Mouse (Mus musculus) liver, embryonic 13.5 days (tissue): ENCODE measurements at regions not wholly inside any gene's neighbourhood (a gene's known extent, or its start where the extent isn't known, plus 50 kb on each side); places are given as distances from the start of the nearest gene placed in this dataset.

Source experiments
- ATAC-seq: fragments of 200-750 bp; cut with Nextera tagmentation; 2 replicates; pipeline ENCODE4 v1.8.0; 2017; ENCODE audit warnings: low read depth, mild to moderate bottlenecking, moderate number of reproducible peaks, moderate library complexity
- DNase-seq: peaks from one replicate; pipeline ENCODE4 v3.0.0; 2022
- H3K27ac ChIP-seq: fragments of 300-500 bp; sonication (generic); 2 replicates; pipeline ENCODE4 v1.5.1; 2015; ENCODE audit warnings: moderate library complexity, mild to moderate bottlenecking, inconsistent platforms
- H3K27me3 ChIP-seq: fragments of 300-500 bp; sonication (generic); 2 replicates; pipeline ENCODE4 v1.6.1; 2015; ENCODE audit warnings: mild to moderate bottlenecking, inconsistent platforms
- H3K36me3 ChIP-seq: fragments of 300-500 bp; sonication (generic); 2 replicates; pipeline ENCODE4 v1.6.1; 2015; ENCODE audit warnings: mild to moderate bottlenecking, inconsistent platforms
- H3K4me1 ChIP-seq: fragments of 300-500 bp; sonication (generic); replicated peaks from 2 replicates; pipeline ENCODE4 v1.6.1; 2015; ENCODE audit warnings: inconsistent platforms
- H3K4me2 ChIP-seq: fragments of 300-500 bp; sonication (generic); 2 replicates; pipeline ENCODE4 v1.6.1; 2015; ENCODE audit warnings: inconsistent platforms, mild to moderate bottlenecking, moderate library complexity
- H3K4me3 ChIP-seq: fragments of 300-500 bp; sonication (generic); replicated peaks from 2 replicates; pipeline ENCODE4 v1.5.1; 2015; ENCODE audit warnings: mild to moderate bottlenecking, inconsistent platforms
- H3K9ac ChIP-seq: fragments of 300-500 bp; sonication (generic); 2 replicates; pipeline ENCODE4 v1.6.1; 2015; ENCODE audit warnings: mild to moderate bottlenecking, inconsistent platforms
- H3K9me3 ChIP-seq: fragments of 300-500 bp; sonication (generic); replicated peaks from 2 replicates; pipeline ENCODE4 v1.6.1; 2016; ENCODE audit warnings: inconsistent platforms
- WGBS: fragments of 180-500 bp; shearing (Covaris S2); methylation state at CpG from one replicate; pipeline ENCODE4 v1.1.7; 2015; ENCODE audit not compliant: insufficient replicate concordance; 5-methylcytosine and 5-hydroxymethylcytosine counted together

DNA sequence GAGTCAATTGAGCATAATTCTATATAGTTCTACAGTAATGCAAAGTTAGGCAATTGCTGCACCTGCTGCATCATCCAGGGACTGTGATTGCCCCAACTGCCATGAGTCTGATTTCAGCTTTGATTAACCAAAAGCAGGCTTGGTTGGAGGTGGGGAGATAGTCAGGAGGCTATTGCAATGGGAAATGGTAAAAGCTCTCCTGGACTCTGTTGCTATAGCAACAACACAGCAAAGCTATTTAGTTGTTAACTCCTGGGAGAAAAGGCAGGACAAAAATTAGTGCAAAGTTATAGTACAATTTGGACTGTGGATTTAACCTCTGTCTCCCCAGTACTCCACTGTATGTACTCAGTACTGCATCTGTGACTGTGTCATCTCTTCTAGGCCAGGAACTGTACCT is 51.7 kb upstream of the Rasgrf1 start:
- DNase-seq, result no peak
- no peak overlapping the region for H3K27ac ChIP-seq
- no peaks in the 10 kb centered on the region for H3K4me1 ChIP-seq
- no peak overlapping the region for H3K4me3 ChIP-seq
- H3K9ac ChIP-seq, result no peak overlapping the region
- no peaks in the 10 kb centered on the region for H3K9me3 ChIP-seq
- H3K4me2 ChIP-seq, result no peak overlapping the region
- ATAC-seq, result no peak
- no peaks in the 10 kb centered on the region for H3K36me3 ChIP-seq
- H3K27me3 ChIP-seq, result no peaks in the 10 kb centered on the region

DNA sequence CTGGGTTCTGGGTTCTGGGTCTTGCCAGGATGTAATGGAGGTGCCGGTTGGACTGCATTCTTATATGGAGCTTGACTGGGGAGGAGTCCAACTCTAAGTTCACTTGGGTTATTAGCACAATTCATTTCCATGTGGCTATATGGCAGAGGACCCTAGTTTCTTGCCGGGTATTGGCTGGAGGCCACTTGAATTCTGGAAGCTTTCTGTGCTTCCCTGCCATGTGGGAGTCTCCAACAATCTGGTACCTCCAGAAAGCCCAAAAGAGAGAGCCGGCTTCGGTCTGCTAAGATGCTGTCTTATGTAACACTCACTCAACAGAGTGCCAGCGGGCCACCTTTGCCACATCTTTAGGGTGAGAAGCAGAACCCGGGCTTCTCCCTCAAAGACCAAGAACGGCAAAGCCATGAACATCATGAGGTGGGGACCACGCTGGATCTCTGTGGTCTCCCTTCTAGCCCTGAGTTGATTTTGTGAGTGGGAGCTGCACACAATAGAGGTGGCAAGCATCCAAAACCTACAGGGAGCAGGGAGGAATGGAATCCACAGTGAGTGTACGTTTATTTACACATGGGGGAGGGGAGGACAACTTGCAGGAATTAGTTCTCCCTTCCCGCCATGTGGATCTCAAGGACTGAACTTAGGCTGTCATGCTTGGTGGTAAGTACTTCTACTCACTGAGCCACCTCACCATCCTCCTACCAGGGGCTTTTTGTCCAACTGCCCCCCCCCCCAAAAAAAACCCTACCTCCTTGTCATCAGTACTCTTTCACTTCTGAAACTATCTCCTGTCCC is 59.0 kb upstream of the Rasgrf1 start:
- Histone ChIP-seq H3K4me1 (no peaks in the 10 kb centered on the region), H3K4me2 (no peak overlapping the region), H3K9me3 (no peaks in the 10 kb centered on the region), H3K27me3 (no peaks in the 10 kb centered on the region), H3K9ac (no peak overlapping the region), H3K4me3 (no peak overlapping the region), H3K27ac (no peak overlapping the region), H3K36me3 (no peaks in the 10 kb centered on the region)
- WGBS, result 62% methylated on average over 10 of the region's 10 CpGs
- ATAC-seq, result no peak
- no peak for DNase-seq

DNA sequence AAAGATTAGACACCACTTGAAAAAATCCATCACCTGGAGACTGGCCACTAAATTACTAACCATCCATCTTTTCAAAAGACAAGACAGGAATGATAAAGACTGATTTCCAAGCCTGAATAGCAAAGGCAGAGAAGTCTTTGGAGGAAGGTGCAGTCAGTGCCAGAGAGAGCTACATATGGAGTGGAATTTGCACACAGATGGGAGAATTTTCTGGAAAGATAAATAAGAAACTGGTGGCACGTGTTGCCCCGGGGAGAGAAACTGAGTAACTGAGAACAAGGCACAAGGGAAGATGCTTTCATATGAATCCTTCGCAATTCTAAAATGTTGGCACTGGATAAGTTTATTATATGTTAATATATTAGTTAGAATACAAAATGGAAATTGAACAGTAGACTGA is 59.8 kb upstream of the Rasgrf1 start:
- Histone ChIP-seq H3K36me3 (no peaks in the 10 kb centered on the region), H3K4me3 (no peak overlapping the region), H3K9ac (no peak overlapping the region), H3K4me2 (no peak overlapping the region), H3K4me1 (no peaks in the 10 kb centered on the region), H3K27me3 (no peaks in the 10 kb centered on the region), H3K9me3 (no peaks in the 10 kb centered on the region), H3K27ac (no peak overlapping the region)
- DNase-seq (no peak), ATAC-seq (no peak)
- WGBS, result 70% methylated on average over 3 of the region's 3 CpGs

DNA sequence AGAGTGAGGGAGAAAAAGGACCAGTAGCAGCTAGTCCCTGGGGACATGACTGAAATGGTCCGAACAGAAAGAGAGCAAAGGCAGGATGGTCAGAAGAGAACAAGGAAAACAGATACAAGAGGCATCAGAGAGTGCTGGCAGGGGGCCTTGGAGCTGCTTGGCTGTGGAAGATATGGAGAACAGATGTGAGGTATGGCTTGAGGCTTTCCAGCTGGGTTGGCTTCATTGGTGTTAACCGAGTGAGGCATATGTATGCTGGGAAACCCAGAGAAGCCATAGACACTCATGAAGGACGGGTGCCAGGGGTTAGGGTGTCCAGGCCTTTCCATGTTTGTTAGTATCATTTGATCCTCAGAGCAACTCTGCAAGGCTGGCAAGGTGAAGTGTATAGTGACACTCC is 61.1 kb upstream of the Rasgrf1 start:
- Histone ChIP-seq H3K4me1 (no peaks in the 10 kb centered on the region), H3K4me2 (no peak overlapping the region), H3K9me3 (no peaks in the 10 kb centered on the region), H3K4me3 (no peak overlapping the region), H3K9ac (no peak overlapping the region), H3K36me3 (no peaks in the 10 kb centered on the region), H3K27ac (no peak overlapping the region), H3K27me3 (no peaks in the 10 kb centered on the region)
- 44% methylated on average over 3 of the region's 3 CpGs for WGBS
- DNase-seq (no peak), ATAC-seq (no peak)

DNA sequence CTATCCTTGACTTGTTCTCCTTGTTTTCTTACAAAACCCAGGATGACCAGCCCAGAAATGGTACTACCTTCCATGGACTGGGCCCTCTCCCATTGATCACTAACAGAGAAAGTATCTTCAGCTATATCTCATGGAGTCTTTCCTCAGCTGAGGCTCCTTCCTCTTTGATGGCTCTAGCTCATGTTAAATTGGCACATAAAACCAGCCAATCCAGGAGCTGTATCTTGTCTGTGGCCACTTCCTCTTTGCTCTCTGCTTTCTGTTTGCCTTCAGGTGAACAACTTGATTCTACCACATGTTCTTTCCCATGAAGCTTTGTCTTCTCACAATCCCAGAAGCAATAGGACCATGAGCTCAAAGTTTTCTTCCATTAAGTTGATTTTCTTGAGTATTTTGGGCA is 62.7 kb upstream of the Rasgrf1 start:
- H3K4me3 ChIP-seq, result no peak overlapping the region
- DNase-seq, result no peak
- ATAC-seq, result no peak
- no peak overlapping the region for H3K4me2 ChIP-seq
- H3K36me3 ChIP-seq, result no peaks in the 10 kb centered on the region
- no peaks in the 10 kb centered on the region for H3K4me1 ChIP-seq
- H3K27ac ChIP-seq, result no peak overlapping the region
- no peaks in the 10 kb centered on the region for H3K9me3 ChIP-seq
- no peak overlapping the region for H3K9ac ChIP-seq
- H3K27me3 ChIP-seq, result no peaks in the 10 kb centered on the region

DNA sequence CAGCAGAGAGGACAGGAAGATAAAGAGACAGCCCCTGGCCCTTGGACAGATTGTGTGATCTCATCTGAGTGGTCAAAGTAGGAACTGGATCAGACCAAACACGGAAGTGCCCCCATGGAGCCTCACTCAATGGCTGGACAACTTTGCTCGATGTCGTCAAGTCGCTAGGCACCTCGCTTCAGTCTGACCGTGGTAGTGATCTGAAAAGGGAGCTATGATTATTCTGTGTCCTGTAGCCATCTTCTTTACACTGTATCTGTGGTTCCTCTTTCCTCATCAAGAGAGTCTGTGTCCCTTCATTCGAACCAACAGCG is 67.0 kb upstream of the Rasgrf1 start:
- WGBS, result 76% methylated on average over 8 of the region's 8 CpGs
- Histone ChIP-seq H3K27me3 (no peaks in the 10 kb centered on the region), H3K9me3 (no peaks in the 10 kb centered on the region), H3K4me3 (no peak overlapping the region), H3K9ac (no peak overlapping the region), H3K27ac (no peak overlapping the region), H3K4me2 (no peak overlapping the region), H3K36me3 (no peaks in the 10 kb centered on the region), H3K4me1 (no peaks in the 10 kb centered on the region)
- ATAC-seq, result no peak
- DNase-seq, result no peak

DNA sequence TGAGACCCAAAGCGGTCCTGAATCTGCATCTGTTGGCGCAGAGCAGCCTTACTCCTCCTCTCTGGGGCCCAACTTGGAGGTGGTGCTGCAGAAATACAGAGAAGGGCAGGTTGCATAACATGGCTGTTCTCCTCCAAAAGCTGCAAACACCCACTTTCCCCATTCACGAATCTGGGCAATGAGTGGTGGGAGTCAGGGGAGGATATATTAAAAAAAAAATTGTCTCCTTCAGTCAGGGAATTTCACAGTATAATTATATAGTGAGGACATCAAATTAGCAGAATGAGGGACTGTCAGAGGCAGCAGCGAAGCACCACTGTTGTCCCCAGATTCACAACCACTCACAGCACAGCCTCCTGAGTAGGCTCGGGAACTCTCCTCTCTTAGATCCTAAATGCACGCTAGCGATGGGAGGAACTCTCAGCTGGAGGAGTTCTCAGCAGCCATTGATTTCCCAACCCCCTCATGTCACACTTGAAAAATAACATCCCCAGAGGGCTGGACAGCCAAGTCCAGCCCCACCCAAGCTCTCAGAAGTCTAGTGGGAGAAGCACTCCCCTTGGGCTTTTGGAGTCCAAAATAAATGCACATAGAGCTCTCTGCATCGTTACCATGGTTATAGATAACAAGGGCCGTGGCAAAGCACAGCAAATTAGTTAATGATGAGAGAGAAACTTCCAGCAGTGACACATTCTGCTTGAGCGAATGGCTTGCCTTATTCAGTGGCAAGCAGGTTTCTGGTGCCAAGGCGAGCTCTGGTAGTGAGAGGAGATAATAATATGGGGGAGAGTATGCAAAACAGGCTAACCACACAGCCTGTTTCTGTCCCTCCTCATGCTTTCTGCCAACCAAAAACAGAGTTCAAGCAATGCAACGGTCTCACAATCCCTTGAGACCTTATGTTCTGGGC is 67.6 kb upstream of the Rasgrf1 start:
- H3K9ac ChIP-seq, result no peak overlapping the region
- no peak overlapping the region for H3K4me2 ChIP-seq
- H3K9me3 ChIP-seq, result no peaks in the 10 kb centered on the region
- H3K4me1 ChIP-seq, result no peaks in the 10 kb centered on the region
- no peaks in the 10 kb centered on the region for H3K36me3 ChIP-seq
- H3K27me3 ChIP-seq, result no peaks in the 10 kb centered on the region
- ATAC-seq (no peak), DNase-seq (no peak)
- 49% methylated on average over 12 of the region's 12 CpGs for WGBS
- H3K4me3 ChIP-seq, result no peak overlapping the region
- no peak overlapping the region for H3K27ac ChIP-seq

DNA sequence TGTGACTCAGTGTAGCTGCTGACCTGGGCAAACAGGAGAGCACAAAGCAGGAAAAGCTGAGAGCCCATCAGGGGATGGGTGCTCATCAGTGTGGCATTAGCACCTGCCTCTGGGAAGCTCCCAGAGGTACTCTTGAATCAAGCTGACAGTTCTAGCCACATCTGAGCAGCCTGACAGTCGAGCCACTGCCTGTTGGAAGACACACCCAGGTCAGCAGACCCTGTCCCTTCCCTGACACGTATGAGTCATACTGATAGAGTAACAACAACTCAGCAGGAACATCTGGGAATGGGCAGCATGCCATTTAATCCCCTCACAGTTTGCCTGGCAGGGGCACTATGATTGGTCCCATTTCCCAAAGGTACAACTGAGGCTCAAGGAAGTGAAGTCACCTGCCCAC is 68.3 kb upstream of the Rasgrf1 start:
- no peak for DNase-seq
- ATAC-seq, result no peak
- no peaks in the 10 kb centered on the region for H3K36me3 ChIP-seq
- no peak overlapping the region for H3K9ac ChIP-seq
- no peak overlapping the region for H3K27ac ChIP-seq
- no peaks in the 10 kb centered on the region for H3K4me1 ChIP-seq
- 14% methylated on average over 2 of the region's 2 CpGs for WGBS
- no peaks in the 10 kb centered on the region for H3K9me3 ChIP-seq
- H3K4me2 ChIP-seq, result no peak overlapping the region
- H3K27me3 ChIP-seq, result no peaks in the 10 kb centered on the region
- no peak overlapping the region for H3K4me3 ChIP-seq

DNA sequence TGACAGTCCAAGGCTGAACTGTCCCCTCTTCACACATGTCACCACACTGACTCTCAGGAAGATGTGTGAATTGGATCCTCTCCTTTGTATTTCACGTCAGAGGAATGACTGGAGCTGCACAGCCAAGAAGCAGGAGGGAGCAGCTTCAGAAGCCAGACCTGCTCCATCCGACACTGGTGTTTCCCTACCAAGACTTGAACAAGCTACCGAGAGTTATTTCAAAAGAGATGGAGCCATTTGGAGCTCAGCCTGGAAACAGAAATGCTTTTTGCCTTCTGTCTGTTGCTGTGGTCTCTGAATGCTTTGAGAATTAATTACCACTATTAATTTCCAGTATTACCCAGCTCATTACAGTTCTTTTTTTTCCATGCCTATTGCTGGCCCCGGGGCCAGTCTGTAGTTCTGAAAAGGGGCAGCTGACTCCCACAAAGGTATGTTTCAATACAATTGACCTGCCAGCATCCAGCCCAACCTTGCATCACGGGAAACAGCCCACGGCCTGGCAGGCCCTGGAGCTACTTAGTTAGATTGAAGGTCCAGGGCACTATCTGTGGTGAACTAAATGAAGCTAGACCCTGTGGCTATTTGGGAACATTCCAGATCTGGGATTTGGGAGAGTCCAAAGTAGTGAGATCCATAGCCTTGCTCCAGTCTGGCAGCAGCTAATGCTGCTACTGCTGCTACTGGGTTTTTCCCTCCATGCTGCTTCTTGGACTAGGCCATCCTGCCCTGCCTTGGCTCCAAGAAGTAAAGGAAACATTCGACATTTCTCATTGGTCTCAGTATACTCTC is 73.1 kb upstream of the Rasgrf1 start:
- Histone ChIP-seq H3K36me3 (no peaks in the 10 kb centered on the region), H3K4me1 (no peaks in the 10 kb centered on the region), H3K4me3 (no peak overlapping the region), H3K9ac (no peak overlapping the region), H3K27me3 (no peaks in the 10 kb centered on the region), H3K4me2 (no peak overlapping the region), H3K27ac (no peak overlapping the region), H3K9me3 (no peaks in the 10 kb centered on the region)
- DNase-seq, result no peak
- 61% methylated on average over 7 of the region's 7 CpGs for WGBS
- ATAC-seq, result no peak

DNA sequence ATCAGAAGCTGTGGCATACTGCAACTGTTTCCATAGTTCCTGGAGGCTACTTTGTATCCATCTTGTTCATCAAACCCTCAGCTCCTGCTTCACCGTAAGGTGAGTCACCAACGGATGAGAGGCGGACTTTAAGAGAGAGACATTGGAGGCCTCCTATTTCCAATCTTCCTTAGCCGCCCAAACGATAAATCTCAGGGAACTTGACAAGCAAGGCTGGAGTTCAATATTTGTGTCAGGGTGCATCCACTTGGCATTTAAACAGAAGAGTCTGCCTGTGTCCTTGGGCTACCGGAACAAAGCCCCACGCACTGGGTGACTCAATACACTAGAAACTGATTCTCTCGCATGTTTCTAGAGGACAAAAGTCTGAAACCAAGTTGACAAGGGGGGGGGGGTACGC is 76.1 kb upstream of the Rasgrf1 start:
- Histone ChIP-seq H3K9me3 (no peaks in the 10 kb centered on the region), H3K4me1 (no peaks in the 10 kb centered on the region), H3K9ac (no peak overlapping the region), H3K4me2 (no peak overlapping the region), H3K27ac (no peak overlapping the region), H3K27me3 (no peaks in the 10 kb centered on the region), H3K4me3 (no peak overlapping the region), H3K36me3 (no peaks in the 10 kb centered on the region)
- ATAC-seq (no peak), DNase-seq (no peak)
- WGBS, result 76% methylated on average over 9 of the region's 9 CpGs

DNA sequence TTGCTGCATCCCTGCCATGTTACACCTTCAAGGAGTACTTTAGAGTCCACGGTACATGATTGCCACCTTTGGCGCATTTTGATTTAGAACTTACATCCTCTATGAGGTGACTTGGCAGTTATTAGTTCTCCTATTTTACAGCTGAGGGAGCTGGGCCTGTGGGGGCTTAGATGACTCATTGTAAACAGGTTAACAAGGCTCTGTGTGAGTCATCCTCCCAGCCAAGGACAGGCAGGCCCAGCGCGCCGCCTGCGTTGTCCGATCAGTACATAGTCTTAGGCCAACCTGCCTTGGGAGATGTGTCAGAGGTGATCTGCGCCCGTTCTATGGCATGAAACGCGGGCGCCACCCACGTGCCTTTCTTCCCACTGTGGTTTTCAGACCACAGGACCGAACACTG is 77.9 kb upstream of the Rasgrf1 start:
- H3K4me3 ChIP-seq, result no peak overlapping the region
- H3K4me2 ChIP-seq, result no peak overlapping the region
- H3K9ac ChIP-seq, result no peak overlapping the region
- no peaks in the 10 kb centered on the region for H3K27me3 ChIP-seq
- DNase-seq (no peak), ATAC-seq (no peak)
- H3K36me3 ChIP-seq, result no peaks in the 10 kb centered on the region
- no peaks in the 10 kb centered on the region for H3K4me1 ChIP-seq
- H3K27ac ChIP-seq, result no peak overlapping the region
- 71% methylated on average over 14 of the region's 14 CpGs for WGBS
- H3K9me3 ChIP-seq, result no peaks in the 10 kb centered on the region
